Mouse (Mus musculus): ENCODE measurements around the gene Rnf141. TPM values are rescaled to one million over a fixed set of nuclear protein-coding genes. Genes with fewer than 3 reads are reported as not detected.

Rnf141 gene
- total and polyA plus RNA-seq, 2 experiments from 2014 or later, result 26.4 to 59.9 TPM

DNA sequence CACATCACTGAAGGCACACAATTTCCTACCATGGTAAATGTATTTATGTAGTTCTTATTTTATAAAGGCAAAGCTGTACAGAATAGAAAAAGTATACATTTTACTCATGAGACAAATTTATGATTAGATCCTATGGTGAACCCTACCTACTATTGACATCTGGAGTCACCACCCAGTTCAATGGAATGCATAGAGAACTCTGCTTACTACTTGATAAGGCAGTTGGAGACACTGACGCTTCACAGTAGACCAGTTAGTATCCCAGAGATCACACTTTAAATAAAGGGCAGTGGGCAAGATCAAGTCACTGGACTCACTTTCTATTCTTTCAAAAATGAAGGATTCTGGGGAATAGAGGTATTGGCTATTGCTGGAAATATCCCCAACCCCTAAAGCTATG, 30.3 kb downstream of the Rnf141 start:
- Histone ChIP-seq H3K27ac (ENCODE audit: low read depth) (no peak overlapping the region), H3K36me3 (replicated peaks; ENCODE audit: control insufficient read depth, insufficient read depth, low read length) (peaks cover 23% of the 10 kb centered on the region), H3K27me3 (ENCODE audit: control insufficient read depth, insufficient read depth, low read length) (no peaks in the 10 kb centered on the region), H3K9ac (replicated peaks; ENCODE audit: low read depth, low read length) (no peak overlapping the region), H3K4me2 (ENCODE audit: low read depth, low read length) (no peak overlapping the region), H3K4me1 (ENCODE audit: control insufficient read depth, insufficient read depth) (peaks cover 7% of the 10 kb centered on the region; the same call in 1 of the 2 replicates), H3K4me3 (ENCODE audit: low read depth, low read length) (no peak overlapping the region), H3K9me3 (replicated peaks; ENCODE audit: control insufficient read depth, low read length) (no peaks in the 10 kb centered on the region)
- ATAC-seq (ENCODE audit: insufficient read depth, low read depth), result no peak
- WGBS, result 50% methylated on average over 1 of the region's 1 CpGs
- no peak for DNase-seq (ENCODE audit: low spot score)
- TF ChIP-seq CTCF (IDR thresholded peaks at IDR 0.05; ENCODE audit: low read depth), result no peak
- TF ChIP-seq EP300 (IDR thresholded peaks at IDR 0.05; ENCODE audit: low read depth), result no peak

DNA sequence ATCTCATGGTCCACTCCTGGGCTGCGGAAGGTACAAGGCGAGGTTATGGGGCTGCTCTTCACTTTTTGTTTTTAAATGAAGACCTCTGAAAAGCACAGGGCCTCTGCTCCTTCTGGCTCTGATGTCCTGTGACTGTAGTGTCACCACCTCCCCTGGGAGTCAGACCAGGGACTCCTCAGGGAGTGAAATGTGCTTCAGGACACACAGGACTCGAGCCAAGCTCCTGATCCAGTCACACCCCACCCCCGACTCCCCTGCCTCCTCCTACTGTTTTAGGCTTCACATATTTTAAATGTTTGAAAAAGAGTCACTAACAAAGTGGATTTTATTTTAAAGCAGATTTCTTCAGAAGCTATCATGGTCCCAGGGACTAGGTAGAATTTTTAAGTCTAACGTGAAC, 32.7 kb downstream of the Rnf141 start:
- TF ChIP-seq EP300 (IDR thresholded peaks at IDR 0.05; ENCODE audit: low read depth) (no peak), CTCF (IDR thresholded peaks at IDR 0.05; ENCODE audit: low read depth) (no peak)
- ATAC-seq (ENCODE audit: insufficient read depth, low read depth), result no peak
- peak overlapping the region; percentile 28; the same call in 1 of the 2 replicates for H3K27ac ChIP-seq (ENCODE audit: low read depth)
- no peaks in the 10 kb centered on the region for H3K9me3 ChIP-seq (replicated peaks; ENCODE audit: control insufficient read depth, low read length)
- H3K4me2 ChIP-seq (ENCODE audit: low read depth, low read length), result no peak overlapping the region
- peaks cover 10% of the 10 kb centered on the region for H3K4me1 ChIP-seq (ENCODE audit: control insufficient read depth, insufficient read depth)
- WGBS, result 59% methylated on average over 5 of the region's 5 CpGs
- DNase-seq (ENCODE audit: low spot score), result no peak
- peaks cover 18% of the 10 kb centered on the region for H3K36me3 ChIP-seq (replicated peaks; ENCODE audit: control insufficient read depth, insufficient read depth, low read length)
- no peaks in the 10 kb centered on the region for H3K27me3 ChIP-seq (ENCODE audit: control insufficient read depth, insufficient read depth, low read length)
- no peak overlapping the region for H3K9ac ChIP-seq (replicated peaks; ENCODE audit: low read depth, low read length)
- H3K4me3 ChIP-seq (ENCODE audit: low read depth, low read length), result no peak overlapping the region

GRCm38 (mm10) chr7:110810995-110811394, 33.3 kb downstream of the Rnf141 start:
- no peak overlapping the region for H3K9ac ChIP-seq (replicated peaks; ENCODE audit: low read depth, low read length)
- no peak overlapping the region for H3K4me2 ChIP-seq (ENCODE audit: low read depth, low read length)
- H3K4me3 ChIP-seq (ENCODE audit: low read depth, low read length), result no peak overlapping the region
- H3K27me3 ChIP-seq (ENCODE audit: control insufficient read depth, insufficient read depth, low read length), result no peaks in the 10 kb centered on the region
- no peaks in the 10 kb centered on the region for H3K9me3 ChIP-seq (replicated peaks; ENCODE audit: control insufficient read depth, low read length)
- no peak for TF ChIP-seq EP300 (IDR thresholded peaks at IDR 0.05; ENCODE audit: low read depth)
- H3K4me1 ChIP-seq (ENCODE audit: control insufficient read depth, insufficient read depth), result peaks cover 10% of the 10 kb centered on the region
- H3K27ac ChIP-seq (ENCODE audit: low read depth), result peak overlapping the region; percentile 28
- ATAC-seq (ENCODE audit: insufficient read depth, low read depth) (0 out of 2 replicates have a peak, but pooled peaks have one; percentile 37), DNase-seq (ENCODE audit: low spot score) (no peak)
- WGBS, result 71% methylated on average over 8 of the region's 8 CpGs
- H3K36me3 ChIP-seq (replicated peaks; ENCODE audit: control insufficient read depth, insufficient read depth, low read length), result peaks cover 19% of the 10 kb centered on the region

DNA sequence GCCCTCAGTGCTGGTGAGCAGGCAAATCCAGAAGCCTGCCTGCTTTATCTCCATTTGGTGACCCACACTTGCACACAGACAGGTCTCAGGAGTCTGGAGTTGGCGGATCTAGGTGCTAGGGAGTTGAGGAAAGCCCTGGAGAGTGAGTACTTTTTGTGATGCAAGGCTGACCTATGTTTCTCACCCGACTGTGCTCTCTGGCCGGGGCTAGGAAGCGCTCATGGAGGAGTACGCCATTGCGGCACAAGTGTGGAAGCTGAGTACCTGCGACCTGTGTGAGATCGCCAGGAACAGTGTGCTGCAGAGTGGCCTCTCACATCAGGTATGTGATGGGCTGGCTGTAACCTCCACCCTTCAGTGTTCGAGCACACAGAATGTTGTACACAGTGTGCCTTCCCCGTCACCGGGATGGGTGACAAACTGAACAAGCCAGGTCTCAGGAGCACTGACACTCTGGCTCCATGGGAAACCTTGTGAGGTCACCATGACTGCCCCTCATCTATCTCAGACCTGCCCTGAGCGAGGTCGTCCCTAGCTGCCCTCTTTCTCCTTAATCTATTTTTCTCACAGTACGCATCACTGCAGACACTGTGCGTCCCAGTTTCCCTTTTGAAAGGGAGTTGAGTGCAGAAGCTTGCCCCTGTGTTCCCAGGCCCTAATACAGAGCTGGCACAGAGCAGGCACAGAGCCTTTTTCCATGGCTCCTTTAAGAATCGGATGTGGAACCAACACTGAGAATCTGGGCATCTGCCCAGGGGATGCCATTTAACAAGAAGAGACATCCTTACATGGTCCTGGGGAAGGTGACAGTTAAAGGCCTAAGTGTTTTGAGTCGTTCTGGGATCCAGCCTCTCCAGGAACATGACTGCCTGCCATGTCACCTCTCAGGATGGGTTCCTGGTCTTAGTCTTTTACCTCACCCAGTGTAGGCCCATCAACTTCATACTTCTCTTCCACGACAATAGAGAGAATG, 34.4 kb downstream of the Rnf141 start:
- 75% methylated on average over 18 of the region's 18 CpGs for WGBS
- peaks cover 27% of the 10 kb centered on the region for H3K36me3 ChIP-seq (replicated peaks; ENCODE audit: control insufficient read depth, insufficient read depth, low read length)
- DNase-seq (ENCODE audit: low spot score), result no peak

GRCm38 (mm10) chr7:110808962-110809361, 35.3 kb downstream of the Rnf141 start:
- TF ChIP-seq EP300 (IDR thresholded peaks at IDR 0.05; ENCODE audit: low read depth) (no peak), CTCF (IDR thresholded peaks at IDR 0.05; ENCODE audit: low read depth) (no peak)
- ATAC-seq (ENCODE audit: insufficient read depth, low read depth) (no peak), DNase-seq (ENCODE audit: low spot score) (no peak)
- Histone ChIP-seq H3K36me3 (replicated peaks; ENCODE audit: control insufficient read depth, insufficient read depth, low read length) (peaks cover 28% of the 10 kb centered on the region), H3K27ac (ENCODE audit: low read depth) (peak overlapping the region; percentile 28; the same call in 1 of the 2 replicates), H3K27me3 (ENCODE audit: control insufficient read depth, insufficient read depth, low read length) (no peaks in the 10 kb centered on the region), H3K9ac (replicated peaks; ENCODE audit: low read depth, low read length) (no peak overlapping the region), H3K4me3 (ENCODE audit: low read depth, low read length) (no peak overlapping the region), H3K4me1 (ENCODE audit: control insufficient read depth, insufficient read depth) (peaks cover 10% of the 10 kb centered on the region), H3K4me2 (ENCODE audit: low read depth, low read length) (no peak overlapping the region), H3K9me3 (replicated peaks; ENCODE audit: control insufficient read depth, low read length) (no peaks in the 10 kb centered on the region)
- WGBS, result 78% methylated on average over 3 of the region's 3 CpGs

More for the DNA sequence above, 34.4 kb downstream of the Rnf141 start:
- Histone ChIP-seq H3K4me1 (ENCODE audit: control insufficient read depth, insufficient read depth) (peaks cover 10% of the 10 kb centered on the region), H3K9me3 (replicated peaks; ENCODE audit: control insufficient read depth, low read length) (no peaks in the 10 kb centered on the region), H3K27ac (ENCODE audit: low read depth) (peak overlapping the region; percentile 28), H3K9ac (replicated peaks; ENCODE audit: low read depth, low read length) (no peak overlapping the region), H3K4me3 (ENCODE audit: low read depth, low read length) (no peak overlapping the region), H3K27me3 (ENCODE audit: control insufficient read depth, insufficient read depth, low read length) (no peaks in the 10 kb centered on the region), H3K4me2 (ENCODE audit: low read depth, low read length) (no peak overlapping the region)
- no peak for TF ChIP-seq EP300 (IDR thresholded peaks at IDR 0.05; ENCODE audit: low read depth)
- TF ChIP-seq CTCF (IDR thresholded peaks at IDR 0.05; ENCODE audit: low read depth), result no peak
- peak; percentile 77 for ATAC-seq (ENCODE audit: insufficient read depth, low read depth)

Data from heart, postnatal 0 days (tissue).